10 mouse cellular contexts compared by ENCODE assay signal in genomic region chr16:90628605-90629120, GRCm38 (mm10).
DNase-seq lines count a peak whose midpoint lies in the region; ATAC-seq and TF ChIP-seq lines count a peak whose summit lies in the region.
"Had no signal": no experiment of that assay in that cellular context is flagged by ENCODE, and none has a peak within 500 bp of the region (broad histone marks: within the 10 kb centered on the region; RNA-seq: fewer than 3 reads in every experiment).

No protein-coding gene starts in this region.

- H3K4me1 ChIP-seq in heart, embryonic 14.5 days (ENCODE audit: control insufficient read depth in 2 of 2, insufficient read depth in 2 of 2, low read length in 2 of 2) = peaks cover 31 to 35% of the 10 kb centered on the region in 2 experiments
- peaks cover 30% of the 10 kb centered on the region for H3K4me1 ChIP-seq in intestine, embryonic 16.5 days (ENCODE audit: control insufficient read depth, insufficient read depth, low read length)
- H3K4me1 ChIP-seq in neural tube, embryonic 13.5 days (replicated peaks) = peaks cover 42% of the 10 kb centered on the region
- H3K4me1 ChIP-seq: megakaryocyte, embryonic 14.5 days had no signal

- H3K27ac ChIP-seq in left cerebral cortex, adult 2 months = peak overlapping the region; percentile 71; the same call in 1 of the 2 replicates
- H3K27ac ChIP-seq in heart, embryonic 14.5 days (replicated peaks in 1 of 2; ENCODE audit: control insufficient read depth in 1 of 2, insufficient read depth in 1 of 2, low read depth in 2 of 2, low read length in 2 of 2) = peak overlapping the region; percentile 97 to 98
- peak overlapping the region; percentile 74 for H3K27ac ChIP-seq in intestine, embryonic 16.5 days (ENCODE audit: low read length)
- H3K27ac ChIP-seq in neural tube, embryonic 13.5 days (replicated peaks) = peak overlapping the region; percentile 15

- no peak for TF ChIP-seq CTCF in left cerebral cortex, adult 2 months (IDR thresholded peaks at IDR 0.05)

- no peak for ATAC-seq in heart, embryonic 14.5 days (ENCODE audit: insufficient number of reproducible peaks, insufficient read depth, low FRiP score, low read depth)
- ATAC-seq in intestine, embryonic 16.5 days = no peak
- 0 out of 2 replicates have a peak, but pooled peaks have one; percentile 28 for ATAC-seq in neural tube, embryonic 13.5 days (ENCODE audit: low read depth)

- DNase-seq in left cerebral cortex, adult 2 months (ENCODE audit: extremely low spot score in 1 of 2, low spot score in 2 of 2) = no peak
- DNase-seq in left cerebral cortex, adult 9 months (ENCODE audit: low spot score in 2 of 2) = no peak
- DNase-seq in right cerebral cortex, postnatal 14 days = no peak
- no peak for DNase-seq in left cerebral cortex, postnatal 36 days (ENCODE audit: low spot score in 2 of 2)
- no peak for DNase-seq in left cerebral cortex, postnatal 14 days (ENCODE audit: low spot score in 2 of 2)

- intact Hi-C loops in left cerebral cortex, adult 2 months (cut with DNase I) = no loop called here
- intact Hi-C loops in left cerebral cortex, postnatal 36 days (cut with DNase I) = loop anchor here (10.0 kb wide), 1 partner anchor 244 kb away; the partner anchor contains the start of gene Hunk
- intact Hi-C loops in left cerebral cortex, postnatal 14 days (cut with DNase I) = loop anchor here (10.0 kb wide), 1 partner anchor 244 kb away; the partner anchor contains the start of gene Hunk

- WGBS in heart, embryonic 14.5 days = 17% methylated on average over 13 of the region's 13 CpGs
- 47% methylated on average over 13 of the region's 13 CpGs for WGBS in intestine, embryonic 16.5 days
- WGBS in neural tube, embryonic 13.5 days = 28% methylated on average over 13 of the region's 13 CpGs

- H3K36me3 ChIP-seq in heart, embryonic 14.5 days (ENCODE audit: control insufficient read depth, insufficient read depth, low read length) = no peaks in the 10 kb centered on the region
- no peaks in the 10 kb centered on the region for H3K36me3 ChIP-seq in intestine, embryonic 16.5 days (ENCODE audit: control insufficient read depth, insufficient read depth, low read length)
- no peaks in the 10 kb centered on the region for H3K36me3 ChIP-seq in neural tube, embryonic 13.5 days

- peak overlapping the region; percentile 56 for H3K4me2 ChIP-seq in heart, embryonic 14.5 days (ENCODE audit: low read length)
- H3K4me2 ChIP-seq in intestine, embryonic 16.5 days (ENCODE audit: low read depth, low read length) = no peak overlapping the region
- H3K4me2 ChIP-seq in neural tube, embryonic 13.5 days = peak overlapping the region; percentile 34

- H3K27me3 ChIP-seq in heart, embryonic 14.5 days (ENCODE audit: control insufficient read depth, insufficient read depth, low read length) = no peaks in the 10 kb centered on the region
- H3K27me3 ChIP-seq in intestine, embryonic 16.5 days (replicated peaks; ENCODE audit: control insufficient read depth, insufficient read depth, low read length) = no peaks in the 10 kb centered on the region
- H3K27me3 ChIP-seq in neural tube, embryonic 13.5 days = peaks cover 9% of the 10 kb centered on the region
- H3K27me3 ChIP-seq: megakaryocyte, embryonic 14.5 days had no signal

- H3K9me3 ChIP-seq in heart, embryonic 14.5 days (ENCODE audit: control insufficient read depth, low read length) = no peaks in the 10 kb centered on the region; the same call in 1 of the 2 replicates
- no peaks in the 10 kb centered on the region for H3K9me3 ChIP-seq in intestine, embryonic 16.5 days (ENCODE audit: control insufficient read depth, low read length)
- no peaks in the 10 kb centered on the region for H3K9me3 ChIP-seq in neural tube, embryonic 13.5 days

- H3K9ac ChIP-seq in heart, embryonic 14.5 days (ENCODE audit: low read length) = peak overlapping the region; percentile 64
- H3K9ac ChIP-seq in intestine, embryonic 16.5 days (ENCODE audit: low read depth, low read length) = 0 out of 2 replicates have a peak overlapping the region, but pooled peaks have one; percentile 30
- H3K9ac ChIP-seq in neural tube, embryonic 13.5 days = 0 out of 2 replicates have a peak overlapping the region, but pooled peaks have one; percentile 27

- no peak overlapping the region for H3K4me3 ChIP-seq in left cerebral cortex, adult 2 months
- no peak overlapping the region for H3K4me3 ChIP-seq in heart, embryonic 14.5 days (ENCODE audit: control insufficient read depth in 1 of 2, insufficient read depth in 1 of 2, low read depth in 1 of 2, low read length in 2 of 2)
- no peak overlapping the region for H3K4me3 ChIP-seq in intestine, embryonic 16.5 days (ENCODE audit: low read length)
- no peak overlapping the region for H3K4me3 ChIP-seq in neural tube, embryonic 13.5 days
- H3K4me3 ChIP-seq: erythroblast, embryonic 14.5 days; megakaryocyte, embryonic 14.5 days had no signal

Comparison
In these comparisons a context has a peak if more than half of its experiments do, and no peak if none do; other contexts are left out.
1. H3K27ac ChIP-seq: peak in every context shown above with its lines; median percentile 98 in heart, embryonic 14.5 days; 74 in intestine, embryonic 16.5 days; 71 in left cerebral cortex, adult 2 months; 15 in neural tube, embryonic 13.5 days.